Mouse (Mus musculus): Measurements from ENCODE around the gene Tbc1d8. TPM values are rescaled to one million over a fixed set of nuclear protein-coding genes. Genes with fewer than 3 reads are reported as not detected.
A peak's percentile ranks its signal among the peaks of the same experiment; 100 is the strongest.

Tbc1d8 gene
- total and polyA plus RNA-seq, 3 experiments: 5.2 to 6.3 (median 6.1) TPM

DNA sequence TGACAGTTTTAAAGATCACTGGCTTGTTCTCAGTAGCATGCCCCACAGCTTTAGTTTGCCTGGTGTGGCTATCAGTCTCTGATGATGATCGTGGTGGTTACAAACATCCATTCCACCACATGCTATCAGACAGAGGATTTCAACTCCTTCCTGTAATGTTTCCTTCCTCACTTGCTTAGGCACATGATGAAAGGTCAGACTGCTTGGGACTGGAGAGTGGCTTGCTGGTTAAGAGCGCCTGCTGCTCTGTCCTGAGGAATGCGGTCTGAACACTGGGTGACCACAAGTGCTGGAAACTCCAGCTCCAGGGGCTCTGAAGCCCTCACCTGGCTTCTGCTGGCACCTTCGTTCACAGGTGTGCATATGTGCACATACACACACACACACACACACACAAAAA, 50.3 kb downstream of the Tbc1d8 start:
- WGBS: 56% methylated on average over 4 of the region's 4 CpGs

GRCm38 (mm10) chr1:39425497-39425896, 53.1 kb downstream of the Tbc1d8 start:
- intact Hi-C loops (cut with DNase I): no loop called here

More for the DNA sequence above, 50.3 kb downstream of the Tbc1d8 start:
- no peak for TF ChIP-seq EP300 (IDR thresholded peaks at IDR 0.05; ENCODE audit: insufficient read depth, low read depth, low read length)
- TF ChIP-seq POLR2A (IDR thresholded peaks at IDR 0.05; ENCODE audit: insufficient read depth, low read depth, low read length): no peak
- TF ChIP-seq CTCF (IDR thresholded peaks at IDR 0.05): no peak
- peaks cover 1% of the 10 kb centered on the region; the same call in 1 of the 2 replicates for H3K79me2 ChIP-seq (replicated peaks; ENCODE audit: control insufficient read depth, insufficient read depth, low read length)
- H3K9ac ChIP-seq (ENCODE audit: low read depth, low read length): no peak overlapping the region
- no peak overlapping the region for H3K27ac ChIP-seq
- intact Hi-C loops (cut with DNase I): no loop called here
- H3K27me3 ChIP-seq (ENCODE audit: control insufficient read depth, insufficient read depth, low read length): no peaks in the 10 kb centered on the region
- DNase-seq: no peak
- H3K4me3 ChIP-seq: no peak overlapping the region
- no peaks in the 10 kb centered on the region for H3K36me3 ChIP-seq (ENCODE audit: control insufficient read depth, insufficient read depth, low read length)
- H3K4me1 ChIP-seq (ENCODE audit: control insufficient read depth, insufficient read depth, low read length): no peaks in the 10 kb centered on the region

DNA sequence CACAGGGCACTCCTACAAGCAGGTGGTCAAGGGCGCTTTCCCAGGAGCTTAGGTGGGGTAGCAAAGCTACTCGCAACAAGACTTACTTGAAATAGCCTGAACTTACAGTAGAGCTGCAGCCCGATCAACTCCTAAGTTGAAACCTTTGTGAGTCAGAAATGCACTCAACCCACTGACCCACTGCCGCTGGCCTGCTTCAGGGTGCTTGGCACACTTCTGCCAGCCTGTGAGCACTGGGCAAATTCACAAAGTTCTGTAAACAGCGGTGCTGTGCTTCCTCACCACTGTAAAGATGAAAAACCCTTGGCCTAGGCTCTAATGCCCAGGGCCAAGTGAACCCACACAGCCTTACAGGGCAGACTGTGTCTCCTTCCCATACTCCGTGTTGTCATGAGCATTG, 57.6 kb downstream of the Tbc1d8 start:
- no peaks in the 10 kb centered on the region for H3K36me3 ChIP-seq (ENCODE audit: control insufficient read depth, insufficient read depth, low read length)
- intact Hi-C loops (cut with DNase I): no loop called here
- no peak overlapping the region for H3K9ac ChIP-seq (ENCODE audit: low read depth, low read length)
- H3K27ac ChIP-seq: no peak overlapping the region
- TF ChIP-seq POLR2A (IDR thresholded peaks at IDR 0.05; ENCODE audit: insufficient read depth, low read depth, low read length) (no peak), CTCF (IDR thresholded peaks at IDR 0.05) (no peak), EP300 (IDR thresholded peaks at IDR 0.05; ENCODE audit: insufficient read depth, low read depth, low read length) (no peak)
- H3K79me2 ChIP-seq (replicated peaks; ENCODE audit: control insufficient read depth, insufficient read depth, low read length): no peaks in the 10 kb centered on the region
- H3K4me3 ChIP-seq: no peak overlapping the region
- H3K4me1 ChIP-seq (ENCODE audit: control insufficient read depth, insufficient read depth, low read length): no peaks in the 10 kb centered on the region
- WGBS: 96% methylated on average over 6 of the region's 6 CpGs
- H3K27me3 ChIP-seq (ENCODE audit: control insufficient read depth, insufficient read depth, low read length): no peaks in the 10 kb centered on the region
- no peak for DNase-seq

More at GRCm38 (mm10) chr1:39425497-39425896, 53.1 kb downstream of the Tbc1d8 start:
- Histone ChIP-seq H3K36me3 (ENCODE audit: control insufficient read depth, insufficient read depth, low read length) (no peaks in the 10 kb centered on the region), H3K9ac (ENCODE audit: low read depth, low read length) (no peak overlapping the region), H3K27me3 (ENCODE audit: control insufficient read depth, insufficient read depth, low read length) (no peaks in the 10 kb centered on the region), H3K4me1 (ENCODE audit: control insufficient read depth, insufficient read depth, low read length) (no peaks in the 10 kb centered on the region), H3K79me2 (replicated peaks; ENCODE audit: control insufficient read depth, insufficient read depth, low read length) (0 out of 2 replicates have a peak, but pooled peaks cover 1% of the 10 kb centered on the region), H3K27ac (no peak overlapping the region), H3K4me3 (no peak overlapping the region)
- DNase-seq: no peak
- 93% methylated on average over 9 of the region's 9 CpGs for WGBS
- no peak for TF ChIP-seq EP300 (IDR thresholded peaks at IDR 0.05; ENCODE audit: insufficient read depth, low read depth, low read length)
- no peak for TF ChIP-seq POLR2A (IDR thresholded peaks at IDR 0.05; ENCODE audit: insufficient read depth, low read depth, low read length)
- no peak for TF ChIP-seq CTCF (IDR thresholded peaks at IDR 0.05)

GRCm38 (mm10) chr1:39418852-39419251, 59.7 kb downstream of the Tbc1d8 start:
- intact Hi-C loops (cut with DNase I): loop anchor here (5.0 kb wide), 2 partner anchors 38 to 58 kb away; partner anchors contain the start of gene Tbc1d8
- H3K4me3 ChIP-seq: no peak overlapping the region
- H3K4me1 ChIP-seq (ENCODE audit: control insufficient read depth, insufficient read depth, low read length): no peaks in the 10 kb centered on the region
- H3K79me2 ChIP-seq (replicated peaks; ENCODE audit: control insufficient read depth, insufficient read depth, low read length): no peaks in the 10 kb centered on the region
- TF ChIP-seq EP300 (IDR thresholded peaks at IDR 0.05; ENCODE audit: insufficient read depth, low read depth, low read length) (no peak), POLR2A (IDR thresholded peaks at IDR 0.05; ENCODE audit: insufficient read depth, low read depth, low read length) (no peak), CTCF (IDR thresholded peaks at IDR 0.05) (no peak)
- no peaks in the 10 kb centered on the region for H3K36me3 ChIP-seq (ENCODE audit: control insufficient read depth, insufficient read depth, low read length)
- no peak overlapping the region for H3K9ac ChIP-seq (ENCODE audit: low read depth, low read length)
- H3K27me3 ChIP-seq (ENCODE audit: control insufficient read depth, insufficient read depth, low read length): no peaks in the 10 kb centered on the region
- WGBS: 64% methylated on average over 9 of the region's 9 CpGs
- H3K27ac ChIP-seq: no peak overlapping the region
- DNase-seq: no peak

DNA sequence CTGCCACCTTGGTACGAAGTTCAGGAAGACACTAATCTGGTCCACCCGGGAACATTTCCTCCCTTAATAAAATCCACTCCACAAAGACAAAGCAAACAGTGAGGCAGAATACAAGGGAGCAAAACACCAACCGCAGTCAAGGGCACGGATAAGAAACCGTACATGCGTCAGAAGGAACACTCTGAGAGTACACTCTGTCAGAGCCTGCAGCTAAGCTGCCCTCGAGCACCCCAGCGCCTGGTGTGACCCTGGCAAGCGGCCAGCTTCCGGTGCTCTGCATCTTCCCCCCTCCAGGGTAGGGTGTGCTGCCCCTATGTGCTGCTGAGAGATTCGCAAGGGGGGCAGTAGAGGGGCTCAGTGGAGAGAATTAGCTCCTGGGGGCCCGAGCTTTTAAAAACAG, 60.7 kb downstream of the Tbc1d8 start:
- no peak for TF ChIP-seq POLR2A (IDR thresholded peaks at IDR 0.05; ENCODE audit: insufficient read depth, low read depth, low read length)
- TF ChIP-seq EP300 (IDR thresholded peaks at IDR 0.05; ENCODE audit: insufficient read depth, low read depth, low read length): no peak
- TF ChIP-seq CTCF (IDR thresholded peaks at IDR 0.05): no peak; the same call in 1 of the 2 replicates
- Histone ChIP-seq H3K27ac (peak overlapping the region; percentile 52), H3K4me3 (no peak overlapping the region), H3K4me1 (ENCODE audit: control insufficient read depth, insufficient read depth, low read length) (no peaks in the 10 kb centered on the region), H3K27me3 (ENCODE audit: control insufficient read depth, insufficient read depth, low read length) (no peaks in the 10 kb centered on the region), H3K79me2 (replicated peaks; ENCODE audit: control insufficient read depth, insufficient read depth, low read length) (no peaks in the 10 kb centered on the region), H3K9ac (ENCODE audit: low read depth, low read length) (no peak overlapping the region), H3K36me3 (ENCODE audit: control insufficient read depth, insufficient read depth, low read length) (no peaks in the 10 kb centered on the region)
- DNase-seq: peak in 1 of 2 experiments; percentile 58
- intact Hi-C loops (cut with DNase I): loop anchor here (5.0 kb wide), 2 partner anchors 39 to 59 kb away; partner anchors contain the start of gene Tbc1d8
- WGBS: 16% methylated on average over 12 of the region's 12 CpGs

DNA sequence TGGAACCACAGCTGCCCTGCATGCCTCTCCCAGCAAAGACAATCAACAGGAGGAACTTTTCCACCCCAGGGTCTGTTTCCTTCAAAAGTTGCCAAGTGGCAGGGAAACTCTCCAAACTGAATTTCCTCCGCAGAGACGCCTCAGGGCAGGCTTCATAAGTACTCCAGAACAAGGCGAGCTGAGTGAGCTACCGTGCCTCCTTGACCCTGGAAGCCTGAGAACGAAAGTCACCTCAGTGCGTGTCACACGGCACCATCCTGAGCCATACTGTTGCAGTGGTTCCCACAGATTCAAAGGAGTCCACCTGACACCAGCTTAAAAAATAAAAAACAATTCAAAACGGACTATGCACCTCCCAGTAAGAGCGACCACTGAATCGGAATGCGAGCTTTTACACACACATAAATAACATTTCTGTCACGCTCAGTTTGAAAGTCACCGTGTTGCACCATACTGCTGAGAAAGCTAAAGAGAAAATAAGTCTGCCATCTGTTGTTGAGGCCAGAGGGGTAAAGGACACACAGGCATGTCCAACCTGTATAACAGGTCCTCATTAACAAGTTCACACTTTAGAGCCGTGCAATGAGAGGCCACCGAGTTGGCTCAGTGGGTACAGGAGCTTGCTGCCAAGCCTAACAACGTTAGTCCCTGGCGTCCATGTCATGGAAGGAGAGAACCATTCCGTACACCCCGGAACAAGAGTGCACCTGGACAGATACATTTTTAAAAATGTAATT, 68.3 kb downstream of the Tbc1d8 start:
- Histone ChIP-seq H3K36me3 (ENCODE audit: control insufficient read depth, insufficient read depth, low read length) (no peaks in the 10 kb centered on the region), H3K27ac (no peak overlapping the region; the same call in 1 of the 2 replicates), H3K27me3 (ENCODE audit: control insufficient read depth, insufficient read depth, low read length) (no peaks in the 10 kb centered on the region), H3K4me3 (no peak overlapping the region), H3K79me2 (replicated peaks; ENCODE audit: control insufficient read depth, insufficient read depth, low read length) (no peaks in the 10 kb centered on the region), H3K4me1 (ENCODE audit: control insufficient read depth, insufficient read depth, low read length) (peaks cover 2% of the 10 kb centered on the region; the same call in 1 of the 2 replicates), H3K9ac (ENCODE audit: low read depth, low read length) (no peak overlapping the region)
- no peak for TF ChIP-seq CTCF (IDR thresholded peaks at IDR 0.05)
- no peak for TF ChIP-seq POLR2A (IDR thresholded peaks at IDR 0.05; ENCODE audit: insufficient read depth, low read depth, low read length)
- no peak for TF ChIP-seq EP300 (IDR thresholded peaks at IDR 0.05; ENCODE audit: insufficient read depth, low read depth, low read length)
- DNase-seq: peak in 1 of 2 experiments; percentile 21
- intact Hi-C loops (cut with DNase I): no loop called here
- 78% methylated on average over 19 of the region's 19 CpGs for WGBS

All from heart, adult 2 months (tissue).